Mouse (Mus musculus): ENCODE data around the gene Kif14. TPM values are rescaled to one million over a fixed set of nuclear protein-coding genes. Genes with fewer than 3 reads are reported as not detected.
"Not testable (repeated sequence)": the region's sequence is repeated elsewhere in the genome, so short reads cannot be mapped to it uniquely, and the experiment has no call there.

The Kif14 gene
- polyA plus RNA-seq, 1 experiment = 0.30 TPM

DNA sequence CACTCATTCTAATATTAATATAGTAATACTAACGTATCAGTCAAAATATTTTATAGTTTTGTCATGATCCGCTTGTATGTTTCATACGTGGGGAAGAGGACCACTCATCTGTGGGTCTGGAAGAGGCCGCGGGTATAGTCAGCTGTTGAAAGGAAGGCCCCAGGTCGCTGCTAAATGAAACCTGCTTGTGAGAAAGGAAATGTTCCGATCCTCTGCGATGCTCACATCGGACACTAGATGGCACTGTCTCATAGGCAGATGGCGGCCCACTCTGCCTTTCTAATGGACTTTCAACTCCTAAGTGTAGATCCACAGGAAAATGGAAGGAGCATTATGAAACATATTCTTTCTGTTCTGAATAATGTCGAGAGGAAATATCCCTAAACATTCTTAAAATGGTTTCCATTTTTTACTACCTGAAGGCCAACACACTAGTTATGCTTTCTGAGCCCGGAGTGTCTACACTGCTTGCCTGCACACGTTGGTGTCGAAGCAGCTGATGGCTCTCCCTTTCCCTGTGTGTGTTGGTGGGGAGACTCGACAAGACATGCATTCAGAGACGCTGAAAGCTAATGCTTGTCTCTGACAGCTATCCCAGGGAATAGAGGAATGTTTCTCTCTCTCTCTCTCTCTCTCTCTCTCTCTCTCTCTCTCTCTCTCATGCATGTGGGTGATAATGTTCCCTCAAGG lies 84.9 kb downstream of the Kif14 start:
- peak; percentile 68 to 96 for DNase-seq (ENCODE audit: extremely low spot score in 1 of 2, low spot score in 1 of 2)

GRCm38 (mm10) chr1:136554686-136555085 lies 88.5 kb downstream of the Kif14 start:
- no peak for DNase-seq (ENCODE audit: extremely low spot score in 1 of 2, low spot score in 1 of 2)

- DNase-seq (ENCODE audit: extremely low spot score in 1 of 2, low spot score in 1 of 2) = no peak
Measured at GRCm38 (mm10) chr1:136555892-136556291, 89.7 kb downstream of the Kif14 start.

DNA sequence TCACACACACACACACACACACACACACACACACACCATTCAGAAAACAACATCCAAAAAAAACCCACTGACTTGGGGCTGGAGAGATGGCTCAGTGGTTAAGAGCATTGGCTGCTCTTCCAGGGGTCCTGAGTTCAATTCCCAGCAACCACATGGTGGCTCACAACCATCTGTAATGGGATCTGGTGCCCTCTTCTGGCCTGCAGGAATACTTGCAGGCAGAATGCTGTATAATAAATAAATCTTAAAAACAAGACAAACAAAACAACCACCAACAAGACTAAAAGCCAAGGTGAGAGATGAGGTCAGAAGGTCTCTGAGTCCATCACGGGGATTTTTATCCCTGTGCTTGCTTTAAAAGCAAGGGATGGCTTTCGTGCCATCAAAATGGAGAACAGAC lies 90.5 kb downstream of the Kif14 start:
- not testable (repeated sequence) for DNase-seq (ENCODE audit: extremely low spot score in 1 of 2, low spot score in 1 of 2)

- no peak for DNase-seq (ENCODE audit: extremely low spot score in 1 of 2, low spot score in 1 of 2)
Measured at GRCm38 (mm10) chr1:136557436-136557835, 91.3 kb downstream of the Kif14 start.

GRCm38 (mm10) chr1:136558762-136559161 lies 92.6 kb downstream of the Kif14 start:
- no peak for DNase-seq (ENCODE audit: extremely low spot score in 1 of 2, low spot score in 1 of 2)

GRCm38 (mm10) chr1:136559284-136559683 lies 93.1 kb downstream of the Kif14 start:
- DNase-seq (ENCODE audit: extremely low spot score in 1 of 2, low spot score in 1 of 2) = no peak

- no peak for DNase-seq (ENCODE audit: extremely low spot score in 1 of 2, low spot score in 1 of 2)
Measured at GRCm38 (mm10) chr1:136559774-136560173, 93.6 kb downstream of the Kif14 start.

GRCm38 (mm10) chr1:136561823-136562222 lies 95.7 kb downstream of the Kif14 start:
- DNase-seq (ENCODE audit: extremely low spot score in 1 of 2, low spot score in 1 of 2) = no peak

- DNase-seq (ENCODE audit: extremely low spot score in 1 of 2, low spot score in 1 of 2) = no peak
Measured at GRCm38 (mm10) chr1:136563149-136563548, 97.0 kb downstream of the Kif14 start.

GRCm38 (mm10) chr1:136564963-136565362 lies 98.8 kb downstream of the Kif14 start:
- DNase-seq (ENCODE audit: extremely low spot score in 1 of 2, low spot score in 1 of 2) = no peak

GRCm38 (mm10) chr1:136566386-136566785 lies 100.2 kb downstream of the Kif14 start:
- no peak for DNase-seq (ENCODE audit: extremely low spot score in 1 of 2, low spot score in 1 of 2)

DNA sequence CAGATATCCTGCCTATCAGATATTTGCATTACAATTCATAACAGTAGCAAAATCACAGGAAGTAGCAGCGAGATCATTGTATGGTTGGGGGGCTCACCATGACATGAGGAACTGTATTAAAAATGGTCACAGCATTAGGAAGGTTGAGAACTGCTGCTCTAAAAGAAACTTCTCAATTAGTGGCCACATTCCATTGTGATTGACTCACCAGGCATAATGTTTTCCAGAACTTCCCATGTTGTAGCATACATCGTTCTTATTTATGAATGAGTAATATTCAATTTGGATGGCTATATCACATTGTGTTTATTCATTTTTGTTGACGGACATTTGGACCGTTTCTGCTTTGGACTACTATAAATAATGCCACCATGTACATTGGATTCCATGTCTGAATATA lies 101.5 kb downstream of the Kif14 start:
- no peak for DNase-seq (ENCODE audit: extremely low spot score in 1 of 2, low spot score in 1 of 2)

- no peak for DNase-seq (ENCODE audit: extremely low spot score in 1 of 2, low spot score in 1 of 2)
Measured at GRCm38 (mm10) chr1:136568738-136569194, 102.6 kb downstream of the Kif14 start.

GRCm38 (mm10) chr1:136569206-136569605 lies 103.1 kb downstream of the Kif14 start:
- no peak for DNase-seq (ENCODE audit: extremely low spot score in 1 of 2, low spot score in 1 of 2)

DNA sequence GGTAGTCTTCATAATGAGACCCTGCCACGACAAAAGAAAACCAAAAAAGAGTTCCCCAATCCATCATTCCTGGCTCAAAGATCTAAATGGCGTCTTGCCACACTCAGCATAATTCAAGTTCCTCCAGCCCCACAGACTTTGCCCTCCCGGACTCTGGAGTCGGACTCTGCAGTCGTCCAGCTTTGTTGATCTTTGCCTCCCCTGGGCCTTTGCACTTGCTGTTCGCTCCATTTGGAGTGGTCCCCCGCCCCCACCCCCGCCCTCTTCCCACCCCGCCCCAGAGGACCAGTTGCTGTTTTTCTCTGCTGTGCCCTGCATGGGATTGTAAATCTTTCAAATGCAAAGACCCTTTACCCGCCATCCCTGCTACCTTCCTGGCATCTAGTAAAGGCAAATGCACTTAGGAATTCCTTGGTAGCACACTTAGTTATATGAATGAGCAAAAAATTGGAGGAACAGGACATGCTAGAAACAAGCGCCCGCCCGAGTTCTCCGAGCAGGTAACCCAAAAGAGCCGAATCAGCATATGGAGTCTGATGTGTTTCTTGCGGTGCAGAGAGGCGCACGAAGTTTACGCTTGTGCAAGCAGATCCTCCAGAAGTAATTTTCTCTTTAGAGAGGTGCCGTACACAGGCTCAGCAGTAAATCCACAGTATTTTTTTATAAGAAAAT lies 103.6 kb downstream of the Kif14 start:
- DNase-seq (ENCODE audit: extremely low spot score in 1 of 2, low spot score in 1 of 2) = no peak

DNA sequence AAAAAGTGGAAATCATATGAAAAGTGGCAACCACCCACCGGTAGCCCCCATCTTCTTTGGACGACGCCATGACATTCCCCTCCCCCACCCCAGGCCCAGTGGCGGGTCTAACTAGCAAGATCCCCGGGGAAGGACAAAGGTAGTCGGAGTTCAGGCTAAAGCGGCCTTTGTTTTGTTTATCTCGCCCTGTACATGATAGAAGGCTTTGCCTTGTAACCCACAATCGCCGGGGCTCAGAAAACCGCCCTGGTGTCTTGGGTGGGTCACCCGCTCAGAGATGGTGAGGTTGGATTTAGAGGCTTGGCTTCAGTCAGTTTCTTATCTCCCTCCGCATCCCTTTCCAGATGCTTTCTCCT lies 104.1 kb downstream of the Kif14 start:
- DNase-seq (ENCODE audit: extremely low spot score in 1 of 2, low spot score in 1 of 2) = no peak

- DNase-seq (ENCODE audit: extremely low spot score in 1 of 2, low spot score in 1 of 2) = no peak
Measured at GRCm38 (mm10) chr1:136570976-136571375, 104.8 kb downstream of the Kif14 start.

DNA sequence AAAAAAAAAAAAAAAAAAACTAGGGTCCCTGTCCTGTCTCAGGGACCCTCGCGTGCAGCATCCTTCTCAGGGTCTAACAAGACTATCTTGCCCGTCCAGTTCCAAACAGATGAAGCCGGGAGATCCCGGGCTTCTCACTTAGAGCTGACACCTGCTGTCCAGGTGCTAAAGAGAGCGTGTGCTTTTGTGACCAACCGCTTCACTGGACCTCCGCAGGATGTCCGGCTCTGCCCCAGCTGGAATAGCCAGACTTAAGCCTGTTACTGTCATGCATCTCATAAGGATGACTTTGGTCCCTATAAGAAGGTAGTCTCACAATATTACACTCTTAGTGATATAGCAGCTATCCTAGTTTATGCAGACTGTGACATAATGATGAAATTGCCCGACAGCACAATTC lies 105.4 kb downstream of the Kif14 start:
- DNase-seq (ENCODE audit: extremely low spot score in 1 of 2, low spot score in 1 of 2) = no peak

DNA sequence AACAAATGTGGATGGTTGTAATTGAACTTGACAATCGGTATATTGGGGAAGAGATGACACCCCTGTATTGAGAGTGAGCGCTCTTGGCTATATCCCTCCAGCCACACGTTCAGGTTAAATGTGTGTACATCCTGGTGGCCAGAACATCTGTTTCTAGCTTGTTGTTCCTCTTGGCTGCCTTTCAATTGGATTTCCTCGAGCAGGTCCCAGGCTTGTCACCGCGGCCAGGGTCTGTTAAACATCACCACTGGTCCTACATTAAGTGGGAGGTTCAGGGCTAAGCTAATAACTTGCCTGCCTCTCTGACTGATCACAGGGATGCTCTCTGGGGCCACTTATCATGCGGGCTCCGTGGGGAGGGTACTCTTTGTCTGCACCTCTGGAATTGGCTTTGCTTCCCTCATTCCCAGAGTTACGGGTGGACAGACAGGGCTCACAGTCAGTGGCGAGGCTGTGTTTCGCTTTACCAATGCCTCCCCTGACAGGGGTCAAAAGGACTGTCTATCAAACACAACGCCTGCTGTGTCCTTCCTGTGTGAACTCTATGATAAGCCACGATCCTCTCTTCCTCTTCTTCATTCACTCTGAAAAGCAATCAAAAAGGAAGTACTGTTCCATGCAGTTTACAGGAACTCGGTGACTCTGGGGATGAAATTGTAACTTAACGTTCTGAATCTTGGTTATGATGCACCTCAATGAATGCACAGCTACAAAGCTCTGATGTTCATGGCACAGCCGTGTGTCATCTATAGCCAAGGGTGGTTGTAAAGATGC lies 111.9 kb downstream of the Kif14 start:
- no peak for DNase-seq (ENCODE audit: extremely low spot score in 1 of 2, low spot score in 1 of 2)

DNA sequence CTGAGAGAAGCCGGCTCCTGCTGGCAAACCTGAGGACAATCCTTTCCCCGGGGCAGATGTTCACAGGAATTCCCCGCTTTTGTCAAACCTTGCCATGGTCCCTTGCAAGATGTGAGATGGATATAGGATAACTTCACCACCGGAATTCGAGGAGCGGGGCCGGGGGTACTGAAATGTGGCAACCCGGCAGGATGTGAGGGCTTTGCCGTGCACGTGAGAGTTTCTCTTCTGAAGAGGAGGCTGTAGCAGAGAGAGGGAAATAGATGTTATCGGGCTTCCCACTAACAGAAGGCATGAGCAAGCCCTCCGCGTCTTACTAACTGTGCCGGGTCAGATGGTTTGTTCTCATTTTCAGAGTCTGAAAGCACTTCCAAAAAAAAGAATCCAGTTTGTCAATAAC lies 113.2 kb downstream of the Kif14 start:
- DNase-seq (ENCODE audit: extremely low spot score in 1 of 2, low spot score in 1 of 2) = no peak

DNA sequence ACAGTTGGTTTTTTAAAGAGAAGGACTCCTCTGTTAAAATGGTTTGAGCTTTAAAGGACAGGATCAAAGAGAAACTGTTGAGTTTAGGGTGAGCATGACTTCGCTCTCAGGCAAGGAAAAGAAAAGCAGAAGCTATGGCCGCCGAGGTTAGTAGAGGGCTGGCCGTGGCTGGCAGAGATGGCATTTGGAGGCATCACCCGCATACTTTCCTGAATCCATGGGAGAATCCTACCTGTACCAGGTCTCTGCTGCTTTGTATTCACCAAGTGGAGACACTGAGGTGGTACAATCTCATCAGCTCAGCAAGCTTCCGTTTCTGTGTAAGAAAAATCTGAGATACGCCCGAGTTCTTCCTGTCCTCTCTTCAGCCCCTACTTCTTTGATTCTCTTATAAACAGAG lies 114.1 kb downstream of the Kif14 start:
- DNase-seq (ENCODE audit: extremely low spot score in 1 of 2, low spot score in 1 of 2) = no peak
